Mouse (Mus musculus): ENCODE data around the gene Klhl10. TPM values are rescaled to one million over a fixed set of nuclear protein-coding genes. Genes with fewer than 3 reads are reported as not detected.

Klhl10 gene
- 1 to 10 TPM in 1 of 2 experiments, under 1 TPM in 1; 0.81 to 2.1 TPM for total RNA-seq (2021)
- long read RNA-seq, experiment 1, partial matches to known transcripts, result 0 of 1 reads
- long read RNA-seq, experiment 1, other reads (novel, unspliced or antisense), result 1 of 1 reads
- long read RNA-seq, experiment 2, partial matches to known transcripts, result 0 of 3 reads
- long read RNA-seq, experiment 2, other reads (novel, unspliced or antisense), result 3 of 3 reads

GRCm38 (mm10) chr11:100441797-100442196, at the start of gene Klhl10, which contains the start of gene Nt5c3b:
Gene Klhl10 (plus strand): TSS chr11:100441917.
Gene Nt5c3b (minus strand): TSS chr11:100441808.
- DNase-seq, result no peak

- DNase-seq, result no peak
Measured at GRCm38 (mm10) chr11:100392958-100393357, 48.8 kb upstream of the Klhl10 start.

- no peak for DNase-seq
Measured at GRCm38 (mm10) chr11:100393733-100394132, 48.0 kb upstream of the Klhl10 start.

GRCm38 (mm10) chr11:100394353-100395074, 47.2 kb upstream of the Klhl10 start:
- DNase-seq, result no peak

- peak; percentile 84 for DNase-seq
Measured at GRCm38 (mm10) chr11:100395200-100395599, 46.5 kb upstream of the Klhl10 start.

GRCm38 (mm10) chr11:100395861-100396631, 45.7 kb upstream of the Klhl10 start:
- peak; percentile 51 for DNase-seq

GRCm38 (mm10) chr11:100396886-100397599, 44.7 kb upstream of the Klhl10 start:
- DNase-seq, result no peak

GRCm38 (mm10) chr11:100397600-100398389, 43.9 kb upstream of the Klhl10 start, which contains the start of gene Jup:
Gene Jup (minus strand): TSS chr11:100397763.
- peak; percentile 99 for DNase-seq

GRCm38 (mm10) chr11:100398517-100398916, 43.2 kb upstream of the Klhl10 start:
- DNase-seq, result no peak

GRCm38 (mm10) chr11:100399320-100399719, 42.4 kb upstream of the Klhl10 start:
- no peak for DNase-seq

- no peak for DNase-seq
Measured at GRCm38 (mm10) chr11:100399727-100400538, 41.8 kb upstream of the Klhl10 start.

- DNase-seq, result no peak
Measured at GRCm38 (mm10) chr11:100400842-100401241, 40.9 kb upstream of the Klhl10 start.

- DNase-seq, result no peak
Measured at GRCm38 (mm10) chr11:100402240-100402639, 39.5 kb upstream of the Klhl10 start.

GRCm38 (mm10) chr11:100402682-100403081, 39.0 kb upstream of the Klhl10 start:
- DNase-seq, result no peak

- DNase-seq, result peak; percentile 31
Measured at GRCm38 (mm10) chr11:100403445-100404134, 38.1 kb upstream of the Klhl10 start.

GRCm38 (mm10) chr11:100404456-100405074, 37.2 kb upstream of the Klhl10 start:
- no peak for DNase-seq

GRCm38 (mm10) chr11:100406273-100406672, 35.4 kb upstream of the Klhl10 start:
- no peak for DNase-seq

- no peak for DNase-seq
Measured at GRCm38 (mm10) chr11:100406995-100407705, 34.6 kb upstream of the Klhl10 start.
